10 mouse cellular contexts compared by ENCODE assay signal in the genomic region with DNA sequence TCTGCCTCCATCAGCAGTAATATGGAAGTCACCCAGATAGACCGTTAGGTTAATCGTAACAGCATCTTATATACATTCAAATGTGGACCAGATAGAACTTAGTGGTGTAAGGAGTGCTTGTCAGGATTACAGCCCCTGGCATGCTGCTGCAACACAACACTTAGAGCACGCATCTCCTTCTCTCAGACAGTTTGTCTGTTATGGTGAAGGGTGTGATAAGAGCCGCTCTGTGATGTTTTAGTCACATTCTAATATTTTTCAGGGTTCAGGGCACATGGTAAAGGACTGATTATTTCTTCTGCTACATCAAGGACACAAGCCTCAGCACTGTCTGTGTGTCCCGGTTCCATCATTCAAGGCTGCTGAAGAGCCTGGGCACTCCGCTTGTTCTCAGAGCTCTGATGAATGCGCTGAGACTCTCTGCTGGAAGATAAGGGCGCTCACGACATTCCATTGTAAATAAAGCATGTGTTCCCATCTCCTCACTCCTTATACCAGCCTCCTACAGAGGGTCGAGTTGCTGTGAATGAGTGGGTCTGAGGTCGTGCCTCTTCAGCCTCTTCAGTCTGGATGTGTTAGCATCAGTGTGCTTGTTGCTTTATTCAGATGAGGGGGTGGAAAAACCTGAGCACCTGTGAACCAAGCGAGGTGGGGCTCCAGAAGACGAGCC. TPM values are rescaled to one million over a fixed set of nuclear protein-coding genes. Genes with fewer than 3 reads are reported as not detected.
DNase-seq lines count a peak whose midpoint lies in the region; ATAC-seq and TF ChIP-seq lines count a peak whose summit lies in the region.
"Had no signal": no experiment of that assay in that cellular context is flagged by ENCODE, and none has a peak within 500 bp of the region (broad histone marks: within the 10 kb centered on the region; RNA-seq: fewer than 3 reads in every experiment).

No protein-coding gene starts in this region.

- H3K27ac ChIP-seq in heart, postnatal 0 days (ENCODE audit: low read depth), result peak overlapping the region; percentile 54; the same call in 1 of the 2 replicates
- H3K27ac ChIP-seq in forebrain, embryonic 13.5 days, result peak overlapping the region; percentile 96
- H3K27ac ChIP-seq in liver, embryonic 15.5 days (replicated peaks), result peak overlapping the region; percentile 76

- no peak overlapping the region for H3K4me2 ChIP-seq in heart, postnatal 0 days (ENCODE audit: low read depth, low read length)
- peak overlapping the region; percentile 36 for H3K4me2 ChIP-seq in forebrain, embryonic 13.5 days
- H3K4me2 ChIP-seq in liver, embryonic 15.5 days, result peak overlapping the region; percentile 42

- no peak for ATAC-seq in heart, postnatal 0 days (ENCODE audit: insufficient read depth, low read depth)
- ATAC-seq in forebrain, embryonic 13.5 days, result no peak
- peak; percentile 81 for ATAC-seq in liver, embryonic 15.5 days (ENCODE audit: insufficient read depth)

- H3K9ac ChIP-seq in heart, postnatal 0 days (replicated peaks; ENCODE audit: low read depth, low read length), result no peak overlapping the region
- peak overlapping the region; percentile 52 for H3K9ac ChIP-seq in forebrain, embryonic 13.5 days
- no peak overlapping the region for H3K9ac ChIP-seq in liver, embryonic 15.5 days

- H3K4me1 ChIP-seq in heart, postnatal 0 days (ENCODE audit: control insufficient read depth, insufficient read depth), result peaks cover 36% of the 10 kb centered on the region
- H3K4me1 ChIP-seq in forebrain, embryonic 13.5 days, result peaks cover 75% of the 10 kb centered on the region
- peaks cover 85% of the 10 kb centered on the region for H3K4me1 ChIP-seq in liver, embryonic 15.5 days (replicated peaks)

- H3K36me3 ChIP-seq in heart, postnatal 0 days (replicated peaks; ENCODE audit: control insufficient read depth, insufficient read depth, low read length), result no peaks in the 10 kb centered on the region
- H3K36me3 ChIP-seq in forebrain, embryonic 13.5 days (ENCODE audit: poor library complexity, severe bottlenecking), result no peaks in the 10 kb centered on the region
- H3K36me3 ChIP-seq in liver, embryonic 15.5 days (replicated peaks), result no peaks in the 10 kb centered on the region

- no peak for DNase-seq in heart, postnatal 0 days (ENCODE audit: low spot score)
- DNase-seq in heart, adult 18-20 months, result no peak
- peak; percentile 40 for DNase-seq in c-Kit-positive CD71-positive TER-119-negative erythroid progenitor cells, embryonic 14.5 days (ENCODE audit: low read depth)
- no peak for DNase-seq in urinary bladder, postnatal 4 days (ENCODE audit: low spot score in 2 of 2)
- no peak for DNase-seq in adrenal gland, adult 8-10 months
- no peak for DNase-seq in urinary bladder, postnatal 25 days (ENCODE audit: low spot score)
- DNase-seq: gastrocnemius, postnatal 14 days had no signal

- no peak for TF ChIP-seq EP300 in heart, postnatal 0 days (IDR thresholded peaks at IDR 0.05; ENCODE audit: low read depth)

- 28% methylated on average over 13 of the region's 13 CpGs for WGBS in heart, postnatal 0 days
- 29% methylated on average over 13 of the region's 13 CpGs for WGBS in forebrain, embryonic 13.5 days
- WGBS in liver, embryonic 15.5 days (ENCODE audit: insufficient replicate concordance), result 24% methylated on average over 13 of the region's 13 CpGs

- no peak overlapping the region for H3K4me3 ChIP-seq in heart, postnatal 0 days (ENCODE audit: low read depth, low read length)
- no peak overlapping the region for H3K4me3 ChIP-seq in forebrain, embryonic 13.5 days
- H3K4me3 ChIP-seq in liver, embryonic 15.5 days (replicated peaks), result no peak overlapping the region

- no peaks in the 10 kb centered on the region for H3K27me3 ChIP-seq in heart, postnatal 0 days (ENCODE audit: control insufficient read depth, insufficient read depth, low read length)
- no peaks in the 10 kb centered on the region for H3K27me3 ChIP-seq in forebrain, embryonic 13.5 days
- no peaks in the 10 kb centered on the region for H3K27me3 ChIP-seq in liver, embryonic 15.5 days
- H3K27me3 ChIP-seq: megakaryocyte, embryonic 14.5 days had no signal

- H3K9me3 ChIP-seq in heart, postnatal 0 days (replicated peaks; ENCODE audit: control insufficient read depth, low read length), result no peaks in the 10 kb centered on the region
- H3K9me3 ChIP-seq in forebrain, embryonic 13.5 days (replicated peaks), result no peaks in the 10 kb centered on the region
- no peaks in the 10 kb centered on the region for H3K9me3 ChIP-seq in liver, embryonic 15.5 days (replicated peaks)
- H3K9me3 ChIP-seq: megakaryocyte, embryonic 14.5 days had no signal

- no peak for TF ChIP-seq CTCF in heart, postnatal 0 days (IDR thresholded peaks at IDR 0.05; ENCODE audit: low read depth)

RNA-seq across cellular contexts. Expression of a gene that starts 48.5 kb away (rescaled TPM):
- 40.2 and 53.7 TPM in 2 replicates for total RNA-seq in heart, postnatal 0 days (2014; rRNA removed; ENCODE audit: low replicate concordance)
- polyA plus RNA-seq in heart, postnatal 0 days (2015; fragmentation: Nextera tagmentation; extraction: Ambion mirVana), result 5.5 and 6.0 TPM in 2 replicates
- total RNA-seq in heart, adult 18-20 months (2021), result 10 to 100 TPM; 15.2 to 17.6 TPM
- 18.6 and 19.9 TPM in 2 replicates for polyA plus RNA-seq in forebrain, embryonic 13.5 days (2015; fragmentation: Nextera tagmentation; extraction: Ambion mirVana)
- polyA plus RNA-seq in liver, embryonic 15.5 days (2015; fragmentation: Nextera tagmentation; extraction: Ambion mirVana), result 6.4 and 7.0 TPM in 2 replicates
- 10 to 100 TPM; 73.6 to 99.3 (median 77.1) TPM for total RNA-seq in adrenal gland, adult 8-10 months (2022)
